ENCODE assay signal across 21 mouse cellular contexts in the genomic region with DNA sequence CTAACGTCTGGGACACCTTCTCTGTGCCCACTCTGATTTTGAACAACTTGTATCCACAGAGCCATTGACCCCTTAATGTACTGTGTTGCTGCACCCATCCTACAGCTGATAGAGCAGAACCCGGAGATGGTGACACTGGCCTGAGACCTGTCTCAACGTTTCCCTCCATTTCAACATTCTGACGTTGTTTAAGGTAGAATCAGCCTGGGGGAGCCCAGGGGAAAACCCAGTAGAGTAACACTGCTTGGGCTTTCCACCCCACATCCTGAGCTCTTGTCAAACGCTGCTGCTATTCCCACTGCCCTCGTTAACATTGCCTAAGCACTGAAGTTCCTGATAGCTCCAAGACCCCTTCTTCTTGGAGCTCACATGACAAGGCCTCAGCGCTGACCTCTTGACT. TPM values are rescaled to one million over a fixed set of nuclear protein-coding genes. Genes with fewer than 3 reads are reported as not detected.
DNase-seq lines count a peak whose midpoint lies in the region; ATAC-seq and TF ChIP-seq lines count a peak whose summit lies in the region.
"Had no signal": no experiment of that assay in that cellular context is flagged by ENCODE, and none has a peak within 500 bp of the region (broad histone marks: within the 10 kb centered on the region; RNA-seq: fewer than 3 reads in every experiment).

No protein-coding gene starts in this region.

- 76% methylated on average over 7 of the region's 7 CpGs for WGBS in forebrain, embryonic 16.5 days
- 69% methylated on average over 7 of the region's 7 CpGs for WGBS in forebrain, postnatal 0 days
- 74% methylated on average over 7 of the region's 7 CpGs for WGBS in midbrain, embryonic 16.5 days
- 71% methylated on average over 7 of the region's 7 CpGs for WGBS in kidney, embryonic 14.5 days

- peaks cover 5% of the 10 kb centered on the region; the same call in 1 of the 2 replicates for H3K27me3 ChIP-seq in forebrain, embryonic 16.5 days (replicated peaks; ENCODE audit: control insufficient read depth, insufficient read depth, low read length)
- H3K27me3 ChIP-seq in forebrain, postnatal 0 days (ENCODE audit: insufficient read depth, low read length), result peaks cover 7% of the 10 kb centered on the region; the same call in 1 of the 2 replicates
- H3K27me3 ChIP-seq in midbrain, embryonic 16.5 days (ENCODE audit: control insufficient read depth, insufficient read depth, low read depth, low read length), result peaks cover 9% of the 10 kb centered on the region
- H3K27me3 ChIP-seq in kidney, embryonic 14.5 days (ENCODE audit: control insufficient read depth, insufficient read depth, low read length), result peaks cover 56% of the 10 kb centered on the region

- H3K4me1 ChIP-seq in forebrain, embryonic 16.5 days (replicated peaks; ENCODE audit: control insufficient read depth, insufficient read depth, low read length), result peaks cover 58% of the 10 kb centered on the region
- no peaks in the 10 kb centered on the region for H3K4me1 ChIP-seq in forebrain, postnatal 0 days (ENCODE audit: insufficient read depth)
- peaks cover 34% of the 10 kb centered on the region for H3K4me1 ChIP-seq in midbrain, embryonic 16.5 days (ENCODE audit: control insufficient read depth, insufficient read depth, low read length)
- peaks cover 18% of the 10 kb centered on the region for H3K4me1 ChIP-seq in kidney, embryonic 14.5 days (ENCODE audit: control insufficient read depth, insufficient read depth, low read length)

- peak overlapping the region; percentile 5; the same call in 1 of the 2 replicates for H3K4me2 ChIP-seq in forebrain, embryonic 16.5 days (ENCODE audit: low read length)
- no peak overlapping the region for H3K4me2 ChIP-seq in forebrain, postnatal 0 days (ENCODE audit: low read depth)
- peak overlapping the region; percentile 98 for H3K4me2 ChIP-seq in midbrain, embryonic 16.5 days (ENCODE audit: low read length)
- H3K4me2 ChIP-seq in kidney, embryonic 14.5 days (replicated peaks; ENCODE audit: low read depth, low read length), result no peak overlapping the region
- H3K4me2 ChIP-seq: limb, embryonic 13.5 days; liver, embryonic 12.5 days; neural tube, embryonic 12.5 days had no signal

- DNase-seq in forebrain, postnatal 0 days, result no peak
- peak; percentile 75 for DNase-seq in induced T-regulatory cell, adult 2 months (ENCODE audit: low read depth)
- DNase-seq in right cerebral cortex, postnatal 36 days (ENCODE audit: low spot score in 2 of 2), result no peak
- DNase-seq: cerebellum, adult 8-10 months; gastrocnemius, postnatal 10 days; kidney, adult 2 months; kidney, postnatal 14 days; layer of hippocampus, postnatal 36 days; lung, adult 18-20 months; lung, postnatal 14 days; right cerebral cortex, postnatal 14 days; spleen, adult 18-20 months had no signal

- ATAC-seq in forebrain, embryonic 16.5 days, result no peak
- no peak for ATAC-seq in forebrain, postnatal 0 days
- ATAC-seq in CD4-positive, CD25-positive, alpha-beta regulatory T cell, adult 4 months, result peak; percentile 70
- no peak for ATAC-seq in midbrain, embryonic 16.5 days
- no peak for ATAC-seq in kidney, embryonic 14.5 days (ENCODE audit: low FRiP score, low TSS enrichment)
- ATAC-seq: liver, embryonic 12.5 days had no signal

- H3K27ac ChIP-seq in forebrain, embryonic 16.5 days (ENCODE audit: low read length), result no peak overlapping the region
- no peak overlapping the region for H3K27ac ChIP-seq in forebrain, postnatal 0 days (ENCODE audit: low read depth, low read length)
- H3K27ac ChIP-seq in midbrain, embryonic 16.5 days (ENCODE audit: low read length), result no peak overlapping the region
- no peak overlapping the region for H3K27ac ChIP-seq in kidney, embryonic 14.5 days (ENCODE audit: low read depth, low read length)
- H3K27ac ChIP-seq: heart, embryonic 10.5 days; hindbrain, embryonic 10.5 days; limb, embryonic 13.5 days; liver, embryonic 12.5 days; neural tube, embryonic 12.5 days had no signal

- no peak for TF ChIP-seq CTCF in forebrain, postnatal 0 days (IDR thresholded peaks at IDR 0.05; ENCODE audit: low read depth)

- H3K9me3 ChIP-seq in forebrain, embryonic 16.5 days (ENCODE audit: control insufficient read depth, low read length), result peaks cover 5% of the 10 kb centered on the region
- H3K9me3 ChIP-seq in forebrain, postnatal 0 days (ENCODE audit: low read length), result no peaks in the 10 kb centered on the region
- no peaks in the 10 kb centered on the region for H3K9me3 ChIP-seq in midbrain, embryonic 16.5 days (replicated peaks; ENCODE audit: control insufficient read depth, low read length, poor library complexity, severe bottlenecking)
- H3K9me3 ChIP-seq in kidney, embryonic 14.5 days (ENCODE audit: control insufficient read depth, low read length), result no peaks in the 10 kb centered on the region
- H3K9me3 ChIP-seq: heart, embryonic 10.5 days; limb, embryonic 13.5 days; liver, embryonic 12.5 days; neural tube, embryonic 12.5 days had no signal

- no peak overlapping the region for H3K9ac ChIP-seq in forebrain, embryonic 16.5 days (replicated peaks; ENCODE audit: low read depth, low read length)
- no peak overlapping the region for H3K9ac ChIP-seq in forebrain, postnatal 0 days
- H3K9ac ChIP-seq in midbrain, embryonic 16.5 days (ENCODE audit: low read depth, low read length), result no peak overlapping the region
- no peak overlapping the region for H3K9ac ChIP-seq in kidney, embryonic 14.5 days (ENCODE audit: low read depth, low read length)
- H3K9ac ChIP-seq: limb, embryonic 13.5 days; liver, embryonic 12.5 days; neural tube, embryonic 12.5 days had no signal

- H3K36me3 ChIP-seq in forebrain, embryonic 16.5 days (ENCODE audit: control insufficient read depth, insufficient read depth), result 0 out of 2 replicates have a peak, but pooled peaks cover 4% of the 10 kb centered on the region
- no peaks in the 10 kb centered on the region for H3K36me3 ChIP-seq in forebrain, postnatal 0 days (ENCODE audit: insufficient read depth)
- no peaks in the 10 kb centered on the region for H3K36me3 ChIP-seq in midbrain, embryonic 16.5 days (ENCODE audit: control insufficient read depth, insufficient read depth, low read length)
- H3K36me3 ChIP-seq in kidney, embryonic 14.5 days (ENCODE audit: control insufficient read depth, insufficient read depth, low read length), result no peaks in the 10 kb centered on the region
- H3K36me3 ChIP-seq: heart, embryonic 10.5 days; limb, embryonic 13.5 days; liver, embryonic 12.5 days; neural tube, embryonic 12.5 days had no signal

- no peak overlapping the region for H3K4me3 ChIP-seq in forebrain, embryonic 16.5 days (replicated peaks; ENCODE audit: low read length)
- H3K4me3 ChIP-seq in forebrain, postnatal 0 days (ENCODE audit: low read depth, low read length), result no peak overlapping the region
- H3K4me3 ChIP-seq in midbrain, embryonic 16.5 days (ENCODE audit: low read depth, low read length), result no peak overlapping the region; the same call in 1 of the 2 replicates
- H3K4me3 ChIP-seq in kidney, embryonic 14.5 days (ENCODE audit: low read length), result no peak overlapping the region
- H3K4me3 ChIP-seq: heart, embryonic 10.5 days; hindbrain, embryonic 10.5 days; limb, embryonic 13.5 days; liver, embryonic 12.5 days; neural tube, embryonic 12.5 days had no signal

RNA-seq across cellular contexts. Expression of a gene that starts 5.9 kb away (rescaled TPM):
- polyA plus RNA-seq in forebrain, embryonic 16.5 days (2015; fragmentation: Nextera tagmentation; extraction: Ambion mirVana), result 9.1 and 10.3 TPM in 2 replicates
- total RNA-seq in forebrain, postnatal 0 days (2014; rRNA removed), result 33.0 and 33.6 TPM in 2 replicates
- 8.0 and 8.6 TPM in 2 replicates for polyA plus RNA-seq in forebrain, postnatal 0 days (2015; fragmentation: Nextera tagmentation; extraction: Ambion mirVana)
- 1 to 10 TPM; 2.4 to 3.1 TPM for polyA plus RNA-seq in CD4-positive, CD25-positive, alpha-beta regulatory T cell, adult 4 months (2017; shearing (Covaris generic))
- polyA plus RNA-seq in midbrain, embryonic 16.5 days (2015; fragmentation: Nextera tagmentation; extraction: Ambion mirVana), result 10.6 and 11.0 TPM in 2 replicates
- 3.2 and 4.3 TPM in 2 replicates for polyA plus RNA-seq in kidney, embryonic 14.5 days (2014; fragmentation: Nextera tagmentation; extraction: Ambion mirVana)
- polyA plus RNA-seq: liver, embryonic 12.5 days had no signal

Comparison
In these comparisons a context has a peak if more than half of its experiments do, and no peak if none do; other contexts are left out.
1. H3K4me2 ChIP-seq: peak in forebrain, embryonic 16.5 days (single experiment) and midbrain, embryonic 16.5 days (single experiment); none in forebrain, postnatal 0 days (single experiment) and kidney, embryonic 14.5 days (single experiment).